Mouse (Mus musculus) right cerebral cortex, postnatal 36 days (tissue): ENCODE data around the gene Qrich1.
"Not testable (repeated sequence)": the region's sequence is repeated elsewhere in the genome, so short reads cannot be mapped to it uniquely, and the experiment has no call there.

Source experiments
- DNase-seq, 2 experiments: peaks; one replicate each; pipeline ENCODE4 v3.0.0; 2022; ENCODE audit warnings: low spot score in 2 of 2, mixed read lengths in 1 of 2

Qrich1 gene

GRCm38 (mm10) chr9:108587571-108588180 is 71.1 kb downstream of the Qrich1 start:
- peak; percentile 89 to 95 for DNase-seq

GRCm38 (mm10) chr9:108589229-108589628 is 72.6 kb downstream of the Qrich1 start:
- DNase-seq: no peak

GRCm38 (mm10) chr9:108591462-108591861 is 74.9 kb downstream of the Qrich1 start:
- DNase-seq: no peak

- no peak for DNase-seq
Measured at GRCm38 (mm10) chr9:108594354-108594753, 77.7 kb downstream of the Qrich1 start.

- DNase-seq: peak; percentile 77
Measured at GRCm38 (mm10) chr9:108596998-108597764, 80.6 kb downstream of the Qrich1 start, which contains the start of gene P4htm. Gene P4htm, minus strand, starts transcription at chr9:108597667.

- no peak for DNase-seq
Measured at GRCm38 (mm10) chr9:108599021-108599566, 82.5 kb downstream of the Qrich1 start.

GRCm38 (mm10) chr9:108600011-108600410 is 83.4 kb downstream of the Qrich1 start:
- DNase-seq: no peak

GRCm38 (mm10) chr9:108601986-108602385 is 85.4 kb downstream of the Qrich1 start:
- no peak for DNase-seq

- DNase-seq: not testable (repeated sequence)
Measured at GRCm38 (mm10) chr9:108607929-108608328, 91.3 kb downstream of the Qrich1 start.

GRCm38 (mm10) chr9:108608889-108609288 is 92.3 kb downstream of the Qrich1 start:
- no peak for DNase-seq
